ENCODE assay signal across 8 mouse cellular contexts in the genomic region with DNA sequence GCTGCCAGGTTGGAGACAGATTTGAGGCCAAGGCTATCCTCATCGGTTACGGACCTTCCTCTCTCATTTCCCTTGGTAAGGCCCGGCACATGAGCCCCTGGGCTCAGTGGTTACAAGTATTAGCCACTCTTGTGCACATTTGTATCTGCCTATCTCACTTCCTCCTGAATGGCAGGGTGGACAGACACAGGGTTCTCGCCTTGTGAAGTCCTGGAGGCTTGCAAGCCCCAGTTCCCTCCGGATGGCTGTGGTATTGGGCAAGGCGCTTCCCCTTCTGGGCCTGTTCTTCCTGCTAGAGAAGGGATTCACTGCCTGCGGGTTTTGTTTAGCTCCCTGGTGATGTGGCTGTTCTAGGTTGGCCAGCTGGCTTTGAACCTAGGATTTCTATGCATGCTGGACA. TPM values are rescaled to one million over a fixed set of nuclear protein-coding genes. Genes with fewer than 3 reads are reported as not detected.
DNase-seq lines count a peak whose midpoint lies in the region; ATAC-seq and TF ChIP-seq lines count a peak whose summit lies in the region.

No protein-coding gene starts in this region.

- H3K4me3 ChIP-seq in lung, embryonic 14.5 days (ENCODE audit: low read depth, low read length) = no peak overlapping the region
- no peak overlapping the region for H3K4me3 ChIP-seq in heart, postnatal 0 days (ENCODE audit: low read depth, low read length)
- H3K4me3 ChIP-seq in olfactory bulb, adult 2 months (ENCODE audit: insufficient read depth, low read depth, low read length) = no peak overlapping the region

- H3K27ac ChIP-seq in lung, embryonic 14.5 days (ENCODE audit: low read depth) = peak overlapping the region; percentile 54
- H3K27ac ChIP-seq in heart, postnatal 0 days (ENCODE audit: low read depth) = peak overlapping the region; percentile 51
- peak overlapping the region; percentile 60 for H3K27ac ChIP-seq in olfactory bulb, adult 2 months (ENCODE audit: insufficient read depth, low read depth, low read length)

- peaks cover 16% of the 10 kb centered on the region for H3K4me1 ChIP-seq in lung, embryonic 14.5 days (ENCODE audit: insufficient read depth)
- peaks cover 49% of the 10 kb centered on the region for H3K4me1 ChIP-seq in heart, postnatal 0 days (ENCODE audit: control insufficient read depth, insufficient read depth)
- H3K4me1 ChIP-seq in olfactory bulb, adult 2 months (ENCODE audit: control insufficient read depth, insufficient read depth, low read length) = peaks cover 57% of the 10 kb centered on the region

- WGBS in lung, embryonic 14.5 days = 79% methylated on average over 7 of the region's 7 CpGs
- whole genome bisulfite sequencing in heart, postnatal 0 days = 61% methylated on average over 7 of the region's 7 CpGs
- 86% methylated on average over 7 of the region's 7 CpGs for WGBS in olfactory bulb, adult 2 months

- 0 out of 2 replicates have a peak overlapping the region, but pooled peaks have one; percentile 25 for H3K4me2 ChIP-seq in lung, embryonic 14.5 days
- 0 out of 2 replicates have a peak overlapping the region, but pooled peaks have one; percentile 4 for H3K4me2 ChIP-seq in heart, postnatal 0 days (ENCODE audit: low read depth, low read length)

- no peak for TF ChIP-seq CTCF in lung, embryonic 14.5 days (IDR thresholded peaks at IDR 0.05; ENCODE audit: low read depth)
- no peak for TF ChIP-seq CTCF in heart, postnatal 0 days (IDR thresholded peaks at IDR 0.05; ENCODE audit: low read depth)
- no peak for TF ChIP-seq CTCF in olfactory bulb, adult 2 months (IDR thresholded peaks at IDR 0.05; ENCODE audit: insufficient read depth, low read depth, low read length)

- no peaks in the 10 kb centered on the region for H3K9me3 ChIP-seq in lung, embryonic 14.5 days (ENCODE audit: low read depth, low read length)
- H3K9me3 ChIP-seq in heart, postnatal 0 days (replicated peaks; ENCODE audit: control insufficient read depth, low read length) = no peaks in the 10 kb centered on the region

- DNase-seq in adrenal gland, postnatal 14 days = peak; percentile 49
- no peak for DNase-seq in adrenal gland, adult (ENCODE audit: inconsistent age in 2 of 2, low spot score in 1 of 2)
- DNase-seq in lung, embryonic 14.5 days = peak; percentile 30
- DNase-seq in lung, postnatal 10 days = no peak
- DNase-seq in heart, postnatal 0 days (ENCODE audit: low spot score) = no peak
- DNase-seq in urinary bladder, adult 2 months (ENCODE audit: low spot score) = no peak
- no peak for DNase-seq in layer of hippocampus, adult 9-10 months (ENCODE audit: low spot score)

- no peaks in the 10 kb centered on the region for H3K27me3 ChIP-seq in lung, embryonic 14.5 days (ENCODE audit: insufficient read depth, low read length)
- H3K27me3 ChIP-seq in heart, postnatal 0 days (ENCODE audit: control insufficient read depth, insufficient read depth, low read length) = no peaks in the 10 kb centered on the region

- ATAC-seq in lung, embryonic 14.5 days (ENCODE audit: insufficient read depth) = no peak
- no peak for ATAC-seq in heart, postnatal 0 days (ENCODE audit: insufficient read depth, low read depth)

- H3K9ac ChIP-seq in lung, embryonic 14.5 days = no peak overlapping the region
- no peak overlapping the region for H3K9ac ChIP-seq in heart, postnatal 0 days (replicated peaks; ENCODE audit: low read depth, low read length)

- no peak for TF ChIP-seq EP300 in heart, postnatal 0 days (IDR thresholded peaks at IDR 0.05; ENCODE audit: low read depth)

- H3K36me3 ChIP-seq in lung, embryonic 14.5 days (ENCODE audit: insufficient read depth) = no peaks in the 10 kb centered on the region
- no peaks in the 10 kb centered on the region for H3K36me3 ChIP-seq in heart, postnatal 0 days (replicated peaks; ENCODE audit: control insufficient read depth, insufficient read depth, low read length)

- TF ChIP-seq POLR2A in olfactory bulb, adult 2 months (IDR thresholded peaks at IDR 0.05; ENCODE audit: insufficient read depth, low read depth, low read length) = no peak

RNA-seq across cellular contexts. Expression of gene Tpst2, which starts 3.7 kb away (rescaled TPM):
- 161 and 186 TPM in 2 replicates for total RNA-seq in adrenal gland, postnatal 14 days (2021)
- polyA plus RNA-seq in lung, embryonic 14.5 days (2014; fragmentation: Nextera tagmentation; extraction: Ambion mirVana) = 53.2 and 57.7 TPM in 2 replicates
- 86.1 and 96.0 TPM in 2 replicates for total RNA-seq in heart, postnatal 0 days (2014; rRNA removed; ENCODE audit: low replicate concordance)
- polyA plus RNA-seq in heart, postnatal 0 days (2015; fragmentation: Nextera tagmentation; extraction: Ambion mirVana) = 42.9 and 43.8 TPM in 2 replicates
- polyA plus RNA-seq in olfactory bulb, adult 2 months (2012; ENCODE audit: insufficient read depth, insufficient read length, low replicate concordance, missing spikeins) = not detected in 2 replicates
- polyA plus RNA-seq in urinary bladder, adult 2 months (2012; rRNA removed) = 20.7 and 29.1 TPM in 2 replicates

RNA-seq across cellular contexts. Expression of gene Crybb1, which starts 24.5 kb away (rescaled TPM):
- total RNA-seq in adrenal gland, postnatal 14 days (2021) = 1.8 and 1.9 TPM in 2 replicates
- polyA plus RNA-seq in lung, embryonic 14.5 days (2014; fragmentation: Nextera tagmentation; extraction: Ambion mirVana) = 2.0 TPM in 2 replicates
- not detected in 2 replicates for total RNA-seq in heart, postnatal 0 days (2014; rRNA removed; ENCODE audit: low replicate concordance)
- 0.26 and 0.54 TPM in 2 replicates for polyA plus RNA-seq in heart, postnatal 0 days (2015; fragmentation: Nextera tagmentation; extraction: Ambion mirVana)
- not detected in 2 replicates for polyA plus RNA-seq in olfactory bulb, adult 2 months (2012; ENCODE audit: insufficient read depth, insufficient read length, low replicate concordance, missing spikeins)
- not detected in 2 replicates for polyA plus RNA-seq in urinary bladder, adult 2 months (2012; rRNA removed)

RNA-seq across cellular contexts. Expression of gene Cryba4, which starts 27.8 kb away (rescaled TPM):
- 16.2 and 28.2 TPM in 2 replicates for total RNA-seq in adrenal gland, postnatal 14 days (2021)
- 2.4 and 2.7 TPM in 2 replicates for polyA plus RNA-seq in lung, embryonic 14.5 days (2014; fragmentation: Nextera tagmentation; extraction: Ambion mirVana)
- 0.39 and 1.6 TPM in 2 replicates for total RNA-seq in heart, postnatal 0 days (2014; rRNA removed; ENCODE audit: low replicate concordance)
- 3.7 and 4.1 TPM in 2 replicates for polyA plus RNA-seq in heart, postnatal 0 days (2015; fragmentation: Nextera tagmentation; extraction: Ambion mirVana)
- polyA plus RNA-seq in olfactory bulb, adult 2 months (2012; ENCODE audit: insufficient read depth, insufficient read length, low replicate concordance, missing spikeins) = not detected in 2 replicates
- 0.23 TPM in 1 of 2 replicates, not detected in the other for polyA plus RNA-seq in urinary bladder, adult 2 months (2012; rRNA removed)

RNA-seq across cellular contexts. Expression of gene Tfip11, which starts 46.0 kb away (rescaled TPM):
- total RNA-seq in adrenal gland, postnatal 14 days (2021) = 33.0 and 35.2 TPM in 2 replicates
- 27.0 and 27.1 TPM in 2 replicates for polyA plus RNA-seq in lung, embryonic 14.5 days (2014; fragmentation: Nextera tagmentation; extraction: Ambion mirVana)
- 6.5 and 11.4 TPM in 2 replicates for total RNA-seq in heart, postnatal 0 days (2014; rRNA removed; ENCODE audit: low replicate concordance)
- 11.7 TPM in 2 replicates for polyA plus RNA-seq in heart, postnatal 0 days (2015; fragmentation: Nextera tagmentation; extraction: Ambion mirVana)
- polyA plus RNA-seq in olfactory bulb, adult 2 months (2012; ENCODE audit: insufficient read depth, insufficient read length, low replicate concordance, missing spikeins) = not detected in 2 replicates
- polyA plus RNA-seq in urinary bladder, adult 2 months (2012; rRNA removed) = 21.6 and 24.2 TPM in 2 replicates

Comparison
In these comparisons a context has a peak if more than half of its experiments do, and no peak if none do; other contexts are left out.
1. DNase-seq: peak in adrenal gland, postnatal 14 days (single experiment) and lung, embryonic 14.5 days (single experiment); none in adrenal gland, adult (0 of 2), lung, postnatal 10 days (single experiment), heart, postnatal 0 days (single experiment), urinary bladder, adult 2 months (single experiment) and layer of hippocampus, adult 9-10 months (single experiment).
2. Peak in every context shown above with its lines, with median percentiles within 50 percentile points of each other: H3K27ac ChIP-seq.